Mouse (Mus musculus) heart, embryonic 11.5 days (tissue): ENCODE data around the gene Pitx2. TPM values are rescaled to one million over a fixed set of nuclear protein-coding genes. Genes with fewer than 3 reads are reported as not detected.

ENCODE experiments used
- ATAC-seq: fragments of 200-750 bp; cut with Nextera tagmentation; replicated peaks from 2 replicates; pipeline ENCODE4 v1.8.0; 2017; ENCODE audit warnings: moderate library complexity; ENCODE audit not compliant: insufficient number of reproducible peaks, low FRiP score, low TSS enrichment
- H3K27ac ChIP-seq: fragments of 300-500 bp; sonication (generic); 2 replicates; pipeline ENCODE4 v1.5.1; 2014; ENCODE audit warnings: mild to moderate bottlenecking, low read depth, low read length
- H3K27me3 ChIP-seq: fragments of 300-500 bp; sonication (generic); 2 replicates; pipeline ENCODE4 v1.6.1; 2014; ENCODE audit warnings: mild to moderate bottlenecking, low read length, mixed read lengths; ENCODE audit not compliant: control insufficient read depth, insufficient read depth
- H3K36me3 ChIP-seq: fragments of 300-500 bp; sonication (generic); 2 replicates; pipeline ENCODE4 v1.6.1; 2014; ENCODE audit warnings: mild to moderate bottlenecking, low read length, moderate library complexity, mixed read lengths; ENCODE audit not compliant: control insufficient read depth, insufficient read depth
- H3K4me1 ChIP-seq: fragments of 300-500 bp; sonication (generic); 2 replicates; pipeline ENCODE4 v1.6.1; 2014; ENCODE audit warnings: low read length; ENCODE audit not compliant: control insufficient read depth, insufficient read depth
- H3K4me2 ChIP-seq: fragments of 300-500 bp; sonication (generic); 2 replicates; pipeline ENCODE4 v1.6.1; 2014; ENCODE audit warnings: mild to moderate bottlenecking, moderate library complexity
- H3K4me3 ChIP-seq: fragments of 300-500 bp; sonication (generic); 2 replicates; pipeline ENCODE4 v1.5.1; 2014; ENCODE audit warnings: low read depth, low read length
- H3K9ac ChIP-seq: fragments of 300-500 bp; sonication (generic); 2 replicates; pipeline ENCODE4 v1.6.1; 2014; ENCODE audit warnings: mild to moderate bottlenecking, low read depth, low read length, moderate library complexity
- H3K9me3 ChIP-seq: fragments of 300-500 bp; sonication (generic); replicated peaks from 2 replicates; pipeline ENCODE4 v1.6.1; 2016; ENCODE audit warnings: low read length; ENCODE audit not compliant: control insufficient read depth
- WGBS: fragments of 180-500 bp; shearing (Covaris S2); extraction: QIAGEN DNeasy Blood & Tissue Kit; methylation state at CpG from one replicate; pipeline ENCODE4 v1.1.7; 2014; ENCODE audit not compliant: insufficient replicate concordance; 5-methylcytosine and 5-hydroxymethylcytosine counted together
- polyA plus RNA-seq: library from polyadenylated mRNA; unstranded; fragments of >200 nt; fragmentation: Nextera tagmentation; extraction: Ambion mirVana; gene quantifications from 2 replicates; pipeline ENCODE4 v1.2.1, GENCODE M21; 2014

The Pitx2 gene
- polyA plus RNA-seq, 1 experiment from 2014 or later = 32.8 TPM

DNA sequence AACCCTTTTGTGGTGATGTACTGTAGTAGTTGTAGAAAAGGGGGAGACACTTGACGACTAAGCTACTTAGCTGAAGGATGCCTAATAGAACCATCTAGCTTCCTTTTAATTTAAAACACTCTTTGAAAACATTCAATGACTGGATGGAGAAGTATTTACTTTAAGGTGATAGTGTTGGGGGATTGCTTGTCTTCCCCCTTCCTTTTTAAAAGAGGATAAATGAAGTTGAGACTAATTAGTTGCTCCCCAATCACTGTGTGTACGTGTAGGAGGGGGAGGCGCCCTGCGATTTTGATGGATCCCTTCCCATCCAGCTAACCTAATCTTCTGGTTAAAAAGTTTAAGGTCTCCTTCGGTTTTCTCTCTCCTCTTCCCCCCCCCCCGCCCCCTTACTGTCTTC lies 23.7 kb downstream of the Pitx2 start:
- WGBS = 4% methylated on average over 6 of the region's 6 CpGs
- H3K4me2 ChIP-seq = peak overlapping the region; percentile 57
- H3K27ac ChIP-seq = no peak overlapping the region

DNA sequence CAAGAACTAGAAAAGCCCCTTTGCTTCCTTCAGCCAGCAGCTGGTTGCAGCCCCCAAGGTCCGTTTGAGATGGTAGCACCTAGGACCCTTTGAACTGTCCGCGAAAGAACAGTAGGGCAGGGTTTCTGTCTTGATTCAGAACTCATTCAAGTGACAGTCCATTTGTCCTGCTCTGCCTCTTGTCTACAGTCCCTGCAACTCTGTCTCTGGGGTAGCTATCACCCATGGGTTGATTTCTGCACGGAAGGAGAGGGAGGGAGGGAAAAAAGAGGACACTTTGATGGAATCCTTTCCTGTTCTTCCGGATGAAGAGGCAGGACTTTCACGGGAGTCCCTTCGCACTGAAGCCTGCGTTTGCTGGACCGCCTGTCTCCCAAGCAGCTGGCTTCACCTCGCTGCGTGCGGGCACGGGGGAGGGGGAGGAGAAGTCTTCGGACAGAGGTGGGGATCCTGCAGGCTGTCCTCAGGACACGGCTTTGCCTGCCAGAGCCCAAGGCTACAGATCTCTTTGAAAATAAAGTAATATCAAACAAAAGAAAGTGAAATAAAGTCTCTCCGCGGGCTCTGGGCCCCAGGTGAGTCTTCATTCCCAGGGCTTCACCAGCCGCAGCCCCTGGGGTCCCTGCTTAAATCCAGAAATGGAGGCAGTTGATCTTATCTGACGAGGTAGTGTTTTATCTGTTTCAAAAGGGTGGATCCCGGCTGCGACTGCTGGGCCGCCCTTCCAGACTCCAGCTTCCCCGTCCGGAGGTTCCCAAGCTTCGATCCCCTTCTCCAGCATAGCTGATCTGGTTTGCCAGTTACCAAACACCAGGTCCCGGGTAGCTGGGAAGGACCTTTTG lies 24.5 kb downstream of the Pitx2 start:
- Histone ChIP-seq H3K9me3 (no peaks in the 10 kb centered on the region), H3K27me3 (peaks cover 59% of the 10 kb centered on the region), H3K4me3 (peak overlapping the region; percentile 25), H3K4me2 (peak overlapping the region; percentile 57), H3K27ac (peak overlapping the region; percentile 4; the same call in 1 of the 2 replicates), H3K36me3 (no peaks in the 10 kb centered on the region), H3K4me1 (peaks cover 9% of the 10 kb centered on the region; the same call in 1 of the 2 replicates), H3K9ac (peak overlapping the region; percentile 10)
- under 1% methylated on average over 26 of the region's 26 CpGs for WGBS
- ATAC-seq = no peak

More for the DNA sequence above, 23.7 kb downstream of the Pitx2 start:
- peaks cover 9% of the 10 kb centered on the region; the same call in 1 of the 2 replicates for H3K4me1 ChIP-seq
- peaks cover 63% of the 10 kb centered on the region for H3K27me3 ChIP-seq
- no peak overlapping the region for H3K9ac ChIP-seq
- H3K9me3 ChIP-seq = no peaks in the 10 kb centered on the region
- no peaks in the 10 kb centered on the region for H3K36me3 ChIP-seq
- peak overlapping the region; percentile 25 for H3K4me3 ChIP-seq
- ATAC-seq = no peak

DNA sequence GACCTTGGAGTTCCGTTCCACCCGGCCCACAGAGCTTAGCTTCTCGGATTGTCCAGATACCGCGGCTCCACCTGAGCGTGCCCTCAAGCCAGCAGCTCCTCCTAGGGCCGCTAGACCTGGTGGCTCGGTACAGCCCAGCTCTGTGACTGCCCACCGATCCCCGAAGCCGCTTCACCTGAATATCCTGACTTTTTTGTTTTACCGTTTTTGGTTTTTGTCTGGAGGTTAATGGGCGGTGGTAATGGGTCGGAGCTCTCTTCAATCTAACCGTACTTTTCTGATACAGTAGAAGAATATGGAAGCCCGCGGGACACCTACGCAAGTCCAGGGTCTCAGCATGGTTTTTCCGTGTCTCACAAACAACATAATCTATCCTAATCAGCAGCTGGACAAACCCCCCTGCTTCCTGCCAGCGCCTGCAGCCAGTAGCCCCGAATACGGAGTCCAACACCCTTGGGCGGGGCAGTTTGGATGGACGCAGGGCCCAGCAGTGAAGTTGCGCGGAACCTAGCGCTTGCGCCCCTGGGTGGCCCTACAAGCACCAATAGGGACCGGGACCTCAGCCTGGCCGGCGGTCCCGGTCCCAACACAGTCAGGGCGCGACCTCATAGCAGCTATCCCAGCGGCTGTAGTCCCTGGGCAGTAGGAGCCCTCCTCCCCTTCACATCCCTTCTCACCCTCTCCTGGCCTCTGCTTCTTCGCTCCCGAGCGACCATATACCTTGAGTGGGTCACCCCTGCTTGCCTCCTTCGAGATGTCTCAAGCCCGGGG lies 25.3 kb downstream of the Pitx2 start:
- H3K36me3 ChIP-seq = no peaks in the 10 kb centered on the region
- H3K27me3 ChIP-seq = peaks cover 55% of the 10 kb centered on the region
- peak overlapping the region; percentile 57 for H3K4me2 ChIP-seq
- no peaks in the 10 kb centered on the region for H3K9me3 ChIP-seq
- peaks cover 9% of the 10 kb centered on the region; the same call in 1 of the 2 replicates for H3K4me1 ChIP-seq
- no peak for ATAC-seq
- H3K4me3 ChIP-seq = peak overlapping the region; percentile 25
- WGBS = 1% methylated on average over 40 of the region's 40 CpGs
- H3K9ac ChIP-seq = peak overlapping the region; percentile 10; the same call in 1 of the 2 replicates
- H3K27ac ChIP-seq = peak overlapping the region; percentile 4; the same call in 1 of the 2 replicates

DNA sequence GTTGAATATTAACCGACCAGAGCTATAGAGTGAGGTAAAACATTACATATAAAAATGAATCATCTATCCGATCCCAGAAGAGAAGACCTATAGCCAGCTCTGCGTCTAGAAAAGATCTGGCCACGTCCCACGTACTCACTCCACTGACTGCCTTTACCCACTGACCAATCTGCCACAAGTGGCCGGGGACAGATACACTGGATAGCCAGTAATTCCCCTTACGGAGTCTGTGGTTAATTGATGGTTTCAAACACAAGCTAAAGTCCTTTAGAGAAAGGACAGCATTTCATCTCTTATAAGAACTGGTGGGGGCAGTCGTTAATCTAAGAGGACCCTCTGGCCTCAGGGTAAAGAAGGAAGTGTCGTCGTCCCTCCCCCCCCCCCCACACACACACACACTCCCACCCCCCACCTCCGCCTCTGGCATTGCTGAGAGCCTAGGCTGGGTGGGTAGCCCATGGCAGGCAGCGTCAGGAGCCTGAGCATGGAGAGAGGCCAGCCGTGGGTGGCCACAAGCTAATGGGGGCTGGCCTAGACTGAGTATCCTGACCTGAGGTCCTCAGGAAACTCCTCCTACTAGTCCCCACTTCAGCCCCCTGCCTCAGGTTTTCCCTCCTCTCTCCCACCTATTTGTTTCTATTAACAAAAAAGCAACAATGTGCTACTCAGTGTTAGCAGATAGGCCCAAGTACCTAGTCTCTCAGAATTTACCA lies 26.1 kb downstream of the Pitx2 start:
- Histone ChIP-seq H3K4me1 (peaks cover 9% of the 10 kb centered on the region; the same call in 1 of the 2 replicates), H3K27me3 (peaks cover 55% of the 10 kb centered on the region), H3K36me3 (no peaks in the 10 kb centered on the region), H3K9ac (peak overlapping the region; percentile 10; the same call in 1 of the 2 replicates), H3K27ac (no peak overlapping the region), H3K4me2 (peak overlapping the region; percentile 57), H3K9me3 (no peaks in the 10 kb centered on the region), H3K4me3 (peak overlapping the region; percentile 25)
- ATAC-seq = no peak
- 2% methylated on average over 13 of the region's 13 CpGs for WGBS

DNA sequence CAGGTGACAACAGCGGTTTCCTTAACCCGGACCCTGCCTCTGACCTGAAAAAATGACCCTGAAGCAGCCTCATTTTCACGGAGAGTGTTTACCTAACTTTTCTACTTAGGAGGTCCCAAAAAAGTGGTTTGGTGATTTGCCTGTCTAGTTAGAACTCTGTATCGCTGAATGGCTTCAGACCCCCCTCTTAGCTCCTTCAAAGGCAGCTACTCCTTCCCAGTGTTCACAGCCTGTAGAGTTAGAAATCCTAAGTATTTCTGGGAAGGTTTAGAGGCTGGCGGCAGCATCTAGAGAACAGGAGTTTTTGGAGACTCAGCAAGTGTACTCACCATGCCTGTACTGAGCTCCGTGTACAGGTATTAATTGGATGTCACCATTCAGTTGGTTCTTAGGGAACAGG lies 27.0 kb downstream of the Pitx2 start:
- H3K4me2 ChIP-seq = peak overlapping the region; percentile 52
- no peak overlapping the region for H3K9ac ChIP-seq
- no peak overlapping the region for H3K27ac ChIP-seq
- peaks cover 9% of the 10 kb centered on the region; the same call in 1 of the 2 replicates for H3K4me1 ChIP-seq
- H3K4me3 ChIP-seq = peak overlapping the region; percentile 18
- 5% methylated on average over 6 of the region's 6 CpGs for WGBS
- H3K36me3 ChIP-seq = no peaks in the 10 kb centered on the region
- ATAC-seq = no peak
- peaks cover 50% of the 10 kb centered on the region for H3K27me3 ChIP-seq
- no peaks in the 10 kb centered on the region for H3K9me3 ChIP-seq

DNA sequence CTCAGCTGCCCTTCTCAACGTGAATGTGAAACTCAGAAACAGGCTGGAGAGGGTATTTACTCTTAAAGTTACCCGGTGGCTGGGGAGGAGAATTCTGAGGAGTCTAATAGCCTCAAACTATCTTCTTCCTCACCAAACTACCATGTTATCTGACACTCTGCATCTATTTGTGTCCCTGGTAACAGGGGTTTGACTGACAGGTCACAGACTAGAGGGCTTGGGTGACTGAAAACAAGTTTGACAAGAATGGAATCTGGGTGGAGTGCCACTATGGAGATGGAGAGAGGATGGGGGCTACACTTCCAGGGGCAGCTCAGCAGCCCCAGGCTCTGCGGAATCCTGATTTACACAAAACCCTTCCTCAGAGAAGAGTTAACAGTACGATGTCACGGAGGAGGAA lies 27.7 kb downstream of the Pitx2 start:
- peaks cover 9% of the 10 kb centered on the region; the same call in 1 of the 2 replicates for H3K4me1 ChIP-seq
- ATAC-seq = no peak
- H3K36me3 ChIP-seq = no peaks in the 10 kb centered on the region
- H3K27me3 ChIP-seq = peaks cover 45% of the 10 kb centered on the region
- no peaks in the 10 kb centered on the region for H3K9me3 ChIP-seq
- H3K27ac ChIP-seq = no peak overlapping the region
- 7% methylated on average over 5 of the region's 5 CpGs for WGBS
- H3K4me3 ChIP-seq = peak overlapping the region; percentile 18
- no peak overlapping the region for H3K9ac ChIP-seq
- H3K4me2 ChIP-seq = peak overlapping the region; percentile 52

DNA sequence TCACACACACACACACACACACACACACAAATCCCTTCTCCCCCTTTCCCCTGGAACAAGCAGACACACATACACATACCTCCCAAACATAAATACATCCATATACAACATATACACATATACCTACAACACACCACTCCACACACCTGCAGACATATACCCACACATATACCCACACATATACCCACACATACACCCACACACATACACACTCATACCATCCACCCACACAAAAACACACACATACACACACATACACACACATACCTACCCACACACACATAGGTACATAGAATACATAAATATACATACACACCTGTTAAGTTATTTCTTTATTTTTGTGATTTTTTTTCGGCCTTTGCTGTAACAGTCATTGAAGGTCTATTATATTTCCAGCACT lies 38.3 kb downstream of the Pitx2 start:
- H3K9me3 ChIP-seq = no peaks in the 10 kb centered on the region
- no peak overlapping the region for H3K4me2 ChIP-seq
- H3K9ac ChIP-seq = no peak overlapping the region
- ATAC-seq = no peak
- H3K27me3 ChIP-seq = no peaks in the 10 kb centered on the region
- no peak overlapping the region for H3K27ac ChIP-seq
- no peaks in the 10 kb centered on the region for H3K4me1 ChIP-seq
- WGBS = 64% methylated on average over 1 of the region's 1 CpGs
- H3K4me3 ChIP-seq = no peak overlapping the region
- H3K36me3 ChIP-seq = no peaks in the 10 kb centered on the region

DNA sequence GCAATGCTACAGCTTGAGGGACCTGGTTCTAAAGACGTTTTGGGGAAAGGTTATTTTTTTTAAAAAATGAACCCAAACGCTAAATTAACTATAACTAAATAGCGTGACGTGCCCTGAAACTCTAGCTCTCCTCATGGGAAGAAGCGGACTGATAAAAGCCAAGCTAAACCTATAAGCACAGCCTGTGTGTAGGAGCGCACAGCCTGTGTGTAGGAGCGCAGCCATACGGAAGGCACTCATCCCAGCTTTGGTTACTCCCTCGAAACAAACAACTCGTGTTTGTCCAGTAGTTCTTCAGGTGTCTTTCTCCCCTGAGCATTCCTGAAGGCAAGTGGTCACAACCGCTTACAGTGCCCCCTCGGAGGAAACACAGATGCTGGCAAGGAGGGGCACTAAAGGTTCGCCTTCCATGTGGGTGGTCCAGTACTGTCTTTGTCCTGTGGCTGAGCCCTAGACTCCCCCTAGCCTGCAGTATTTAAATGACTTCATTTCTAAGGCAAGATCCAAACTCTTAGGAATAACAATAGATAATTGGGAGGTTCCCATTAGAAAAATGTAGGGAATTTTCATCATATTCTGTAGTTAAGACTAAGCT lies 39.1 kb downstream of the Pitx2 start:
- Histone ChIP-seq H3K9ac (no peak overlapping the region), H3K4me2 (no peak overlapping the region), H3K36me3 (no peaks in the 10 kb centered on the region), H3K4me3 (no peak overlapping the region), H3K9me3 (no peaks in the 10 kb centered on the region), H3K27me3 (no peaks in the 10 kb centered on the region), H3K27ac (no peak overlapping the region), H3K4me1 (no peaks in the 10 kb centered on the region)
- WGBS = 34% methylated on average over 13 of the region's 13 CpGs
- ATAC-seq = no peak
